Mouse (Mus musculus) gonadal fat pad, adult 2 months (tissue): ENCODE measurements around the gene Pcnx3. TPM values are rescaled to one million over a fixed set of nuclear protein-coding genes. Genes with fewer than 3 reads are reported as not detected.

Experiments used
- DNase-seq: peaks from one replicate; pipeline ENCODE4 v3.0.0-alpha.2; 2012; ENCODE audit warnings: low read depth
- polyA plus RNA-seq: library from polyadenylated mRNA; depleted of rRNA; stranded (reverse); fragments of >200 nt; gene quantifications from 2 replicates; pipeline ENCODE4 v1.2.3, GENCODE M21; 2012

Gene Pcnx3
- polyA plus RNA-seq, 1 experiment: 80.2 TPM

DNA sequence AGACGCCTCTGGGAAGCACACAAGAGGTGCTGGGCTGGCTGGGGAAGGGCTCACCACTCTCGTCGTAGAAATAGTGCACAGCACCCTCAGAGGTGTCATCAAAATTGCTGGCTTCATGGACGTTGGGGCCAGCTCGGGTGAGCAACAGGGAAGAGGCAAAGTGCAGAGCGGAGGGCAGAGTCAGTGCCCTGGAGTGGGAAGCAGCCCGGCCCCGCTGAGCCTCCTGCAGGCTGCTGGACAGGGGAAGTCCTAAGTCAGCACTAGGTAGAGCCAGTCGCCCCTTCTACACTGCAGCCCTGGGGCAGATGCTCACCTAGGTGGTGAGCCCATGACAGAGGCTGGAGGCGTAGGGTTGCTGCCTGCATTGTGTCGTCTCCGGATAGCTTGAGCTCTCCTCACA lies 4.5 kb downstream of the Pcnx3 start:
- DNase-seq: no peak

DNA sequence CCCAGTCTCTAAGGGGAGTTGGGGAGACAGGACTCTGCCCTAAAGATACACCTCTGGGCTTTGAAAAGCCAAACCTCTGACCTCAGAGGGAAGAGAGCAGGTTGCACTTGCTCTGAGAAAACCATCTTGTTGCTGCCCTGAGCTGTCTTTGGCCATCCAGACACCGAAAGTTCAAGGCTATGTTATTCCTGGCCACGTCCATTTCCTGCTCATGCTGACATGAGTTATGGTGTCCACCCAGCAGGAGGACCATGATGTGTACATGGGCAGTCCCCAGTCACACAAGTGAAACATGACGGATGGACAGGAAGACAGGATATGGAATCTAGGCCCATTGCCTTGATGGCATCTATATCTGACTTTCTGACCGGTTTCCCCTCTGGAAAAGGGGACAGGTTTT lies 8.3 kb downstream of the Pcnx3 start:
- no peak for DNase-seq

DNA sequence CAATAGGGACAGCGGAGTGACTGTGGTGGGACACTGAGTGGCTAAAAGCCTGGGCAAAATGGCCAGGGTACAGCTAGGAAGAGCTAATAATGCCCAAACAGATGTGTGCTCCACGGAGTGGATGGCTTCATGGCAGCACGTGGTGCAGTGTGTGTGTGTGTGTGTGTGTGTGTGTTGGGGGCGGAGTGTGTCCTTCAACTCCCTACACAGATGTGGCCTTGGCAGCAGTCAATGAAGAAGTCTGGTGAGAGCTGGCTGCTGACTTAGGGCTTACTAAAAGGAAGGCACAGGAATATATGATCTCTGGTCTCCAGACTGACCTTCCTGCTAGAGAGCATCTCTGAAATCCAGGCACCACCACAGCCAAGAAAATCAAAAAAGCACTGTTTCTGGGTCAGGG lies 20.3 kb downstream of the Pcnx3 start:
- DNase-seq: no peak

DNA sequence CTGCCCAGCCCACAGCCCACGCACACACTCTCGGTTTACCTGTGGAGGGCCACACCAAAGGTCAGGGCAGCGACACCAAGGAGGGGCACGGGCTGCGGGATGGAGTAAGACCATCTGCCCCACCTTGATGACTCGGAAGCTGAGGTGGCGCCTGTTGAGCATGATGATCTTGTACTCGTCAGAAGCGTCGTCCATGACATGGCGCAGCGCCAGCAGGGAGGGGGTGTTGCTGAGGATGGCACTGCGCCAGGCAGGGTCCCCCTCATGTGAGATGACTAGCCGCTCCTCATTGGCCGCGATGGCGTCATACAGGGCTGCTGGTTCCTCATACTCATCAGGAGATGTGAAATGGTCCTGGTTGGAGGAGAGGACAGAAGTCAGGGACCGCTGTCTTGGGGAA lies 22.3 kb downstream of the Pcnx3 start:
- DNase-seq: no peak

DNA sequence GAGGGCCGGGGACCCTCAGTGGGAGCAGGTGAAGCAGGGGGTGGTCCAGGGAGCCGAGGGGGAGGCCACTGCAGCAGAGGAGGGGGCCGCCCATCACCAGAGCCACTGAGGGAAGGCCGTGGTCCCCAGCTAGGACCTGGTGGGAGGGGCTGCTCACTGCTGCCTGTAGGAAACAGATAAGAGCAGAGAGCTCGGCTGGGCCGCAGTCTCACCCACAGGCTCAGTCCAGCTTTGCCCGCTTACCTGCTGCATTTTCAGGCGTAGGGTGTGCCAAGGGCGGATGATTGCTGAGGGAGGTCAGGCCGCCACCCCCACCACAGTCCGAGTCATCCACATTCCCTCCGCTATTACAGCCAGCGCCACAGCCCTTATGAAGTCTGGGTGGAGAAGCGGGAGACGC lies 23.2 kb downstream of the Pcnx3 start:
- DNase-seq: no peak

DNA sequence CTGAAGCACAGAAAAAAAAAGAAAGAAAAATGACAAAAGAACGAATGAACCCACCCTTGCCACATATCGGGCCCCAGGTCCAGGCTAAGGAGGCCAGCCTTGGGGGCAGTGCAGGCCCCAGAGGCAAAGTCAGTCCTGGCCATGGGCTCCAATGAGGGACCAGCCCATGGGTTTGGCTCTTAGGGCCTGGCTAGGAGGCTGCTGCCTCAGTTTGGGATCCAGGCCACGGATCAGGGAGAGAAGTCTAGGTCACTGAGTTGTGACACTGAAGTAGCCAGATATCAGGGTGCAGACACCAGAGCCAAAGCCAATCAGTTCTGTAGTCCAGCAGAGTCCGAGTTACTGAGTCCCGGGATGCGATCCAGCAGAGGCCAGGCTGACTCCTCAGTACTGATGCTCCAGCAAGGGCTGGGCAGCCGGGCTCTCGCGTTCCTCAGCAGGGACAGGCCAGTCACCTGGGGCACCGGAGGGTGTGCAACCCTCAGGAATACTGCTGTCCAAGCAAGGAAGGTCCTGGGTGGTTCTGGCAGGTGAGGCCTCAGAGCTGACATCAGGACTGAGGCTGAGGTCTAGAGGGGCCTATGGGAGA lies 23.9 kb downstream of the Pcnx3 start:
- no peak for DNase-seq

DNA sequence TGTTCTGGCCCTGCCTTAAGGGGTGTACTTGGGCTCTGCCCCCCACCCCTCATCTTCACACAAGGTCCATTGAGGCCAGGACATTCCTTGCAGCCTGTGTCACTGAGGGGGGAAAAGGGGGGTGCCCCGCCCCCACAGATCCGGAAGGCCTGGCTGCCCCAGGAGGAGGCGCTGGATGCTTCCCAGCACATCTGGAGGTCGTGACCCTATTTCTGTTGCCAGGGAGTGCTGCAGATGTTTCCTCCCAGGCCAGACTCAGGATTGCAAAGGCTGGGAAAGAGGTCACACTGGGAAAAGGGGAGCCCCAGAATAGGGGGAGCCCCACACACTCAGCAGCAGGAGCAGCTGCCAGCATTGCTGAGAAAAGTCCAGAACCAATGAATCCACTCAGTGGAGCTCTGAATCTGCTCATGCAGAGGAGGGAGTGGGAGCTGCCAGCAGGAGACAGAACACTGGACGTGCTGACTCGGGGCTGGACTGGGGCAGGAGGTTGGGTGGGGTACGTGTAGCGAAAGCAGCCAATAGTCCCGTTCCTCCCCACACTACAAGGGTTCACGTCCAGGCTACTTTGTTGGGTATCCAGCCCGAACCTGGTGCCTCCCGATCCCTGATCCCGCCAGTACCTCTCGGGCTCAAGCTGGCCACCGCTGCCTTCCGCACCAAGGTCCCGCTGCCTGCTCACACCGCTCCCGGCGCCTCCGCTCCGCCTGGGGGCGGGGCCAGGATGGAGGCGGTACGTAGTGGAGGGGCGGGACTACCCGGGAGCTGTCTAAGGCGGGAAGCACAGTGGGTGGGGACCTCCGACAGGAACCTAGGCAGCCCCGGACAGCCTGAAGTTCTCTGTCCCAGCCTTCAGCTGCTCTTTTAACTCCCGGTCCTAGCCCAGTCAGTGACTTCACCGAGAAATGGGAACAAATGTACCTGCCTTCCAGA lies 25.5 kb downstream of the Pcnx3 start, which contains the start of gene Sipa1:
Gene Sipa1 (minus strand): TSS at position 727 of the 933 bp plus-strand sequence.
- DNase-seq: peak; percentile 27

DNA sequence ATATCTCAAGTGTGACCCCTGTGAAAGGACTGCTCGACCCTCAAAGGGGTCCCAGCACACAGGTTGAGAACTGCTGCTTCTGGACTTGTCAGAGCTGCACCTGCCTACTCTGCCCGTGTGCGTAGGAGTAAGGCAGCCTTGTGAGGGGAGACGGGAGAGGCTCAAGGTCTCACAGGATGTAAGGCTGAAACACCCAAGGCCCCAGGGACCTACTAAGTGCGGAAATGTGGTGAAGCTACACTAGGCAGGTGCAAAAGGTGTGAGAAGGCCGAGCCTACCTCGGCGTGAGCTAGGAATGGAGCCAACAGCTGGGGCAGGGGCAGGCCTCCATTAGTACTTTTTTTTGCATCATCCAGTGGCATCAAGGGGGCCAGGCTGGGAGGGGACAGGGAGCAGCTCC lies 26.4 kb downstream of the Pcnx3 start:
- no peak for DNase-seq

DNA sequence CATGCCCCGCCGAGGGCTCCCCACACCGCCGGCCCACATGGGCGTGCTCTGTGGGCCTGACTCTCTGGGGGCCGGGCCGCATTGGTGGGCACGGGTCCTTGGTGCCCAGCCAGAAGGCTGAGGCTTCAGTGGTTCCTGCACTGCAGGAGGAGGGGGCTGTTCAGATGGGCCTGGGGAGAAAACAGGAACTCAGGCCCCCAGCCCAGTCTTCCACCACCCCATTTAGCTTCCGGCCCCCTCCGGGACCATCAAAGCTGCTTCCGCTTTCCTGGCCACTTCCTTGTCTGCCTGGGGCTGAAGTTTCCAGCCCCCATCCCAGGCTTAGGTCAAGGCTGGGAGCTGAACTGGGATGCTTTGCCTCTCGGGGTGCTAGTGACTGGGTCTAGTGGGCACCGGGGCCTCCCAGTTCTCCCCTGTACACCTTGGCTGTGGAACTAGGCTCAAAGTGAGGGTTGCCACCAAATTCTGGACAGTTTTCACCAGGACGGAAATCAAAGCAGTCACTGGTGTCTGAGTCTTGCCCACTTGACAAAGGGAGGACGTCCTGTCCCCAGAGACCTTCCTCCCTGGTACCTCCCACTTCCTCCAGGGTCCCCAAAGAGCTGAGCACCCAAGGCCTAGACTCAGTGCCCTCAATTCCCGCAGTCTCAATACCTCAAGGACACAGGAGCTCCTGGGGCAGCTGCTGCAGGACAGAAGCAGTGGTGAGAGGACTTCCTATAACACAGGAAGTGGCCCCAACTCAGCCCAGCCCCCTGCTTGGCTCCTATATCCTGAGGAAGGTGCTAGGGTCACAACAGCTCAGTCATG lies 27.6 kb downstream of the Pcnx3 start:
- DNase-seq: no peak

DNA sequence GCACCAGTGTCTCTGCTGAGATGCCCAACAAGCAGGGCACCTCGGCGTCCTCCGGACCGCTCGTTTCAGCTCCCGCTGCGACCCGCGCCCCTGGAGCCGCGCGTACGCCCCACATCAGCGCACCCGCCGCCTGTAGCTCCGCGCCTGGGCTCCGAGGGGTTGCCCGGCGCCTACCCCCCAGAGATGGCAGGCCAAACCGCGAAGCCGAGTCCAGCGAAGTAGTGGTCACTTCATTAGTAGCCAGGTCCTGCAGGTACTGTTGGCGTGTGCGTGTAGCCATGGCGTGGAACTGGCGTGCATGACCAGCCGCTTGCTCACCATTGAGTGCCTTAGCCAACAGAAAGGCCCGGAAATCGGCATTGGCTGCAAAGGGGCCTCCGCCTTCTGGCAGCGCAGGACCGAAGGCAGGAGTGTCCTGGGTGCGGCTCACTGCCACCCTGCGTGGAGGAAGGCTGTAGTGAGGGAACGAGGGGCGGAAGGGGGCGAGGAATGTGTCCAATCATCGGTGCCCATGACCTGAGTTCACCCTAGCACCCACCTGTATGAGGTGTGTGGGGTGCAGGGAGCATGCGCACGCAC lies 33.9 kb downstream of the Pcnx3 start:
- no peak for DNase-seq

DNA sequence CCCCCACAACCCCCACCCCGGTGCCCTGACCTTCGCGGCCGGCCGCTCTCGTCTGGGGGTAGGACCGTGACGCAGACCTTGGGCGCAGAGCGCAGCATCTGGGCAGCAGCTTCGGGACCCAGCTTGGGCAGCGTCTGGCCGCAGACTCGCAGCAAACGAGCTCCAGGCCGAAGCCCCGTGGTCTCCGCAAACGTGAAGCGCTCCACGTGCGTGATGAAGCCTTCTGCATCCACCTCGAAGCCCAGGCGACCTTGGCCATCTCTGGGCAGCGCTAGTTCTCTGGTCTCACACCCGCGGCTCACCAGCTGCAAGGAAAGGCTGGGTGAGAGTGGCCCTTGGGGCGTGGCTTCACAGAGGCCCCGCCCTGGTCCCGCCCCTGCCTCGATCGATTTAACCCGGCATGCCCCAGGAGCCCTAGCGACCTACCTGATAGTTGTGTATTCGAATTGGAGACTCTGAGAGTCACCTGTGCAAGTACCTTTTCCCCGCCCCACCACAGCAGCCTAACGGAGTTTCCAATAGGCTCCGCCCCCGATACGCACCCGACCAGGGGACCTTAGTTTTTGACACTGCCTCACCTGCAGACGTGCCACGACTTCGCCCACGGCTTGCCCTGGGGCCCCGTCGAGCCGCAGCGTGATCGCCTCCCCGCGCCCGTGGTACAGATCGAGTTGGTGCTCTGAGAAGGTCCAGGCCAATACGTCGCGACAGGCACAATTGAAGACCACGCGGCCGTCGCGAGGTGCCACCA lies 34.6 kb downstream of the Pcnx3 start:
- DNase-seq: no peak

DNA sequence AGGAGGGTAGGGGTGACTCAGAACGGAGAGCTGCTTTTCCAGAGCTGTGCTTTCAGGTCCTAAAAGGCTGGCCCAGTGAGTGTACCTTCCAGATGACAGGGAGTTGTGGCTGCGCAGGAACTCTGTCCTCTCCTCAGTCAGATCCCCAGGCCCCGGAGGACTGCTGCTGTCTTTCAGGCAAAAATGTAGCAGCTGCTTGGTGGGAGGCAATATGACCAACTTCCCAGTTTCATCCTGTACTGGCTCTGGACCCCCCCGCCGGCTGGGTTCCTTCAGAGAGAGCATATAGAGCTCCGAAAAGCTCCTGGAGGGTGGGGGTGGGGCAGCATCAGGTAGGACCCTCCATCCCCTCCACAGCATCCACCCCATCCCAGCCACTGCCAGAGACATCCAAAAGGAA lies 36.1 kb downstream of the Pcnx3 start:
- no peak for DNase-seq

DNA sequence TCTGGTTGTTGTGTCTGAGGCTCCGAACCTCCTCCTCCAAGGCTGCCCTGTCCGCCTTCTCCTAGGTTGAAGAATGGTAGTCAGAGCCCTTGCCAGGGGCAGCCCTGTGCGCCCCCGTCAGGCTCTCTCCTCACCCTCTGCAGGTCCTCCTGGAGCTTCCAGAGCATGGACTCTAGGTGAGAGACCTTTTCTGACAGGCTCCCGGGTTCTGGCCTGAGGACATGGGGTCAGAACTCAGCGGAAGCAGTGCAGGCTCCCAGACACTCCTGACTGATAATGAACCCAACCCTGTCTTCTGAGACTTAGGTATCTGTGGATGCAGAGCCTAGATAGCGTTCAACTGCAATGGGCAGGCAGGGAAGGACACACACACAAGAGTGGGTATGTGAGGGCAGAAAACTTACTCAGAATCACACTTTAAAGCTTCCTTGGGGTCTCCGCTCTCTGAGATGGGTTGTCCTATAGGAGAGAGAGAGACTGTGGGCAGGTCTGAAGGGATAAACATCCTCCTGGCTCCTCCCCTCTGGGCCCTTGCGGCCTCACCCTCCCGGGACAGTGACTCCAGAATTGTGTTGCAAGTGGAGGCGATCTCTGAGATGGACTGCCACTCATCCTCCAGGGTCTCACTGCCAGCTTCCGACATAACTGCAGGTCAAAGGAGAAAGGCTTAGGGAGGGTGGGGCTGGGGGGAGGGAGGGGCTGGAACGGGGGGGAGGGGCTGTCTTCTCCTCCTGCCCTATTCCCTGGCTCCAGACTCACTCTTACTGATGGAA lies 37.0 kb downstream of the Pcnx3 start:
- no peak for DNase-seq

DNA sequence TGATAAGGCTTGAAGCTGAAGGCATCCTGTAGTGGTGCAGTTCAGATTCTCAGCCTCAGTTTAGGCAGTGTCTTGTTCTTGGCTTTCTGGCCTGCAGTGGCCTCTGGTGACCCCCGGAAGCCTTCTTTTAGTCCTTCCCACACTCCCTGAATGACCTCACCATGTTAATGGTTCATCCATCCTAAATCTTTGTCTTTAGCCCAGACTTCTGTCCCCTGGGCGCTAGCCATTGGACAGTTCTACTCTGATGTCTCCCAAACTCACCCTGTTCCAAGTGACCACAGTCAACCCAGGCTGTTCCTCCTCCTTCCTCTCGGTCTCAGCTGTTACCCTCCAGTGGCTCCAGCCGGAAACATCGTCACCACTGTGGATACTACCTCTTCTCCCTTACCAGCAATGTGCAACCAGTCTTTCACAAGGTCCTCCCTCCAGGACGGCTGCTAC lies 39.4 kb downstream of the Pcnx3 start:
- no peak for DNase-seq

DNA sequence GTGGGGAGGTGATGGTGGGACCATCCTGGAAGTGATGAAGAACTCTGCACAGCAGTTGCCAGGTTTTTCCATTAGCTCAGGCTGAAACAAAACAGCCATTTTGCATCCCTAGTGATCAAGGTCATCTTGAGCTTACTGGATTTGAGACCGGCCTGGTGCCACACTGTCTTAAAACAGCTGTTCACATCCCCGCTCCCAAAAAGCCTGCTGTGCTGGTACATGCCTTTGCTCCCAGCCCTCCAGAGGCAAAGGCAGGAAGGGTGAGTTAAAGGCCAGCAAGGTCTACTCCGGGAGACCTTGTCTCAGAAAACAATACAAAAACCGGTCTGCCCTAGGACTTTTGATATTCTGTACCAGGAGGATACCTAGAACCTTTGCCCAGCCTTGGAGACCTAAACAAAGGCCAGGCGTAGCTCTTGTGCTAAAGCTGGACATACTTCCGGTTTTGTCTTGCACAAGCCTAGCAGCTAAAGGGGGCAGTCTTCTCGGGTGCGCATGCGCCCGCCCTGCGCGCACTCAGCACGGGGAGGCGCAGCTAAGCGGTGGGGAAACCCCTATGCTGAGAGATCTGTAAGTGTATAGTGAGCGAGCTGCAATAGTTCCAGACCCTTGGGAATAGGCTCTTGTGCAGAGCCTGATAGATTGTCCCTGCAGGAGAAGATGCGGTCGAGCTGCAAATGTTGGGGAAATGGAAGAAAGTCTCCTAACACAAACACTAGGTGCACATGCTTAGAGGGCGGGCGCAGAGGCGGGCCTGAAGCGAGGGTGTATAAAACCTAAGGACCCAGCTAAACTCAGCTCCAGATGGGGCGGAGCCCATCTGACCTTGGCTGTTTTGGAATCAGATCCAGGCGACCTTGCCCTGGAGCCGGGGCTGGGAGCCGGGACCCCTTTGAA lies 40.1 kb downstream of the Pcnx3 start:
- DNase-seq: peak; percentile 49

DNA sequence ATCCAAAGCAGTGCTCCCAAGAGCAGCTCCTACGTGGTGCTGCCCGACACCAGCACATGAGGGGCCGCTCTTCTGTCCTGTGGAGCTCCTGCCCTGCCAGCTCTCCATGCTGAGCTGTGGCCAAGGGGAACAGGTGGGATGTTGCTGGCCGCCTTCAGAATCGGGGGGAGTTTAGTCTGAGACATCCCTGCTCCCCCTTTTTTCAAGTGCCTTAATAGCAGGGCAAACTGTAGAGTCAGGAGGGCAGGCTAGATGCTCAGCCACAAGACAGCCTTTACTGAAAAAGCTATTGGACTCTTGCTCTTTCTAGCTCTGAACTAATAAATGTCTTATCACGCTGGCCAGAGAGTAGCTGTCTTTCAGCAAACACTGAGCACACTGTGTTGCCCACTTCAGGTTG lies 40.9 kb downstream of the Pcnx3 start:
- DNase-seq: no peak

DNA sequence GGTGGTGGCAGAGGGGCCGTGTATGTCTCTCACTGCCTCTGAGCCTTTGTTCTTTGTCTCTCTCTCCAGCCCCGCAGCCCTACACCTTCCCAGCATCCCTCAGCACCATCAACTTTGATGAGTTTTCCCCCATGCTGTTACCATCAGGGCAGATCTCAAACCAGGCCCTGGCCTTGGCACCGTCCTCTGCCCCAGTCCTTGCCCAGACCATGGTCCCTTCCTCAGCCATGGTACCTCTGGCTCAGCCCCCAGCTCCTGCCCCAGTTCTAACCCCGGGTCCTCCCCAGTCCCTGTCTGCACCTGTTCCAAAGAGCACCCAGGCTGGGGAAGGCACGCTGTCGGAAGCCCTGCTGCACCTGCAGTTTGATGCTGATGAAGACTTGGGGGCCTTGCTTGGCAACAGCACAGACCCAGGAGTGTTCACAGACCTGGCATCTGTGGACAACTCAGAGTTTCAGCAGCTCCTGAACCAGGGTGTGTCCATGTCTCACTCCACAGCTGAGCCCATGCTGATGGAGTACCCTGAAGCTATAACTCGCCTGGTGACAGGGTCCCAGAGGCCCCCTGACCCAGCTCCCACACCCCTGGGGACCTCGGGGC lies 41.9 kb downstream of the Pcnx3 start:
- DNase-seq: no peak

DNA sequence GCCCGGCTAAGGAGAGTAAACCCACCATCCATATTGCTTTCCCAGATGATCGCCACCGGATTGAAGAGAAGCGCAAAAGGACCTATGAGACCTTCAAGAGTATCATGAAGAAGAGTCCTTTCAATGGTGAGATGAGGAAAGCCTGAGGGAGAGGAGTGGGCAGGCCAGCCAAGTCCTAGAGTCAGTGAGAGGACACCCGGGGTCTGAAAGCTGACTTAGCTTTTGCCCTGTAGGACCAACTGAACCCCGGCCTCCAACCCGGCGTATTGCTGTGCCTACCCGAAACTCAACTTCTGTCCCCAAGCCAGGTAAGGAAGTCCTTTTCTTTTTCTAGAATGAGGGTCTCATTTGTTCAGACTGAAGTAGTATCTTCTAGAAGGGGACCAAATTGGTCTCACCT lies 43.4 kb downstream of the Pcnx3 start:
- no peak for DNase-seq

DNA sequence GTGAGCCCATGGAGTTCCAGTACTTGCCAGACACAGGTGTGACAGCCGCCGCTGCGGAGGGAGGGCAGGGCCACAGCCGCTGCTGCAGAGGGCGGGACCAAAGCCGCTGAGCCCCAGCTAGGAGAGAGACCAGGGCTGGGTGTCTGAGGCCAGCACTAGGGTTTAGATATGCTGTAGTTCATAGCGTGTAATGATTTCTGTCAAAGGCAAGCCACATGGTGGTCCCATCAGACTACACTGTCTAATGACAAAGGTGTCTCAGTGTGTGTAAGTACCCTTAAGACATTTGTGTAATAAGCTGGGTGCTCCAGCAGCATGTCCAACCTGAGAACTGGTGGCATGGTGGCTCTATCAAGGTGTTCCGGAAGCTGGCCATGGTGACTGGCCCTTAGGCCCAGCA lies 47.1 kb downstream of the Pcnx3 start:
- DNase-seq: no peak
